Mouse (Mus musculus) left cerebral cortex, postnatal 14 days (tissue): Measurements from ENCODE around the gene Gstt4. TPM values are rescaled to one million over a fixed set of nuclear protein-coding genes. Genes with fewer than 3 reads are reported as not detected.

Source experiments
- total RNA-seq, 2 experiments: library from RNA; stranded (reverse); gene quantifications; 2 replicates each; pipeline ENCODE4 v1.2.3; 2021

The Gstt4 gene
- total RNA-seq, 2 experiments from 2014 or later = not detected

Other genes with a start within 250 kb of the Gstt4 start
- 1 to 10 TPM; 4.4 to 4.5 TPM for gene Ggt5, start 233.2 kb downstream of the Gstt4 start, total RNA-seq
- gene Susd2, start 178.5 kb downstream of the Gstt4 start, total RNA-seq = 1 to 10 TPM; 4.3 to 4.8 TPM
- 10 to 100 TPM; 79.8 to 82.9 TPM for gene Cabin1, start 58.2 kb downstream of the Gstt4 start, total RNA-seq
- gene Ddt, start 49.1 kb downstream of the Gstt4 start, total RNA-seq = 10 to 100 TPM; 32.8 to 40.5 TPM
- not detected for gene Gm20441, start 41.6 kb downstream of the Gstt4 start, total RNA-seq
- 1 to 10 TPM; 1.5 to 1.7 TPM for gene Gstt3, start 41.1 kb downstream of the Gstt4 start, total RNA-seq
- gene Gstt1, start 24.0 kb downstream of the Gstt4 start, total RNA-seq = 1 to 10 TPM; 3.0 to 4.7 TPM
- gene Gstt2, start 14.9 kb upstream of the Gstt4 start, total RNA-seq = 1 to 10 TPM; 4.1 to 4.5 TPM
- gene Mif, start 37.7 kb upstream of the Gstt4 start, total RNA-seq = 100 to 1,000 TPM; 690 to 714 TPM
- 1 to 10 TPM; 1.9 to 2.6 TPM for gene Derl3, start 70.9 kb upstream of the Gstt4 start, total RNA-seq
- 10 to 100 TPM; 77.4 to 83.2 TPM for gene Smarcb1, start 99.1 kb upstream of the Gstt4 start, total RNA-seq
- 100 to 1,000 TPM; 260 to 285 TPM for gene Chchd10, start 110.6 kb upstream of the Gstt4 start, total RNA-seq
- 1 to 10 TPM; 1.7 to 2.3 TPM for gene Mmp11, start 114.0 kb upstream of the Gstt4 start, total RNA-seq
- gene Gm867, start 118.1 kb upstream of the Gstt4 start, total RNA-seq = not detected
- not detected for gene Vpreb3, start 120.5 kb upstream of the Gstt4 start, total RNA-seq
- not detected for gene Gm5134, start 132.0 kb upstream of the Gstt4 start, total RNA-seq
- gene Zfp280b, start 210.1 kb upstream of the Gstt4 start, total RNA-seq = 10 to 100 TPM; 12.2 to 12.3 TPM